Mouse (Mus musculus): ENCODE results near the gene Gcn1l1. TPM values are rescaled to one million over a fixed set of nuclear protein-coding genes. Genes with fewer than 3 reads are reported as not detected.
"Not testable (repeated sequence)": the region's sequence is repeated elsewhere in the genome, so short reads cannot be mapped to it uniquely, and the experiment has no call there.

Gene Gcn1l1
- total RNA-seq, 2 experiments from 2014 or later, result 52.4 to 63.2 TPM

GRCm38 (mm10) chr5:115559237-115560101 lies 5.6 kb upstream of the Gcn1l1 start, which contains the start of gene Rplp0:
Rplp0 (plus strand) TSS chr5:115559467.
- DNase-seq, result peak; percentile 100

- DNase-seq, result no peak
Measured at GRCm38 (mm10) chr5:115560336-115560905, 4.6 kb upstream of the Gcn1l1 start.

GRCm38 (mm10) chr5:115563771-115564585 lies 1.1 kb upstream of the Gcn1l1 start:
- DNase-seq, result no peak

- DNase-seq, result peak; percentile 47
Measured at GRCm38 (mm10) chr5:115565403-115565802, 349 bp downstream of the Gcn1l1 start.

- peak; percentile 63 for DNase-seq
Measured at GRCm38 (mm10) chr5:115568681-115569080, 3.6 kb downstream of the Gcn1l1 start.

GRCm38 (mm10) chr5:115569308-115569707 lies 4.3 kb downstream of the Gcn1l1 start:
- DNase-seq, result no peak

- DNase-seq, result no peak
Measured at GRCm38 (mm10) chr5:115569721-115570120, 4.7 kb downstream of the Gcn1l1 start.

- no peak for DNase-seq
Measured at GRCm38 (mm10) chr5:115571086-115571485, 6.0 kb downstream of the Gcn1l1 start.

- DNase-seq, result peak; percentile 37
Measured at GRCm38 (mm10) chr5:115572679-115573535, 7.9 kb downstream of the Gcn1l1 start.

GRCm38 (mm10) chr5:115574992-115575391 lies 9.9 kb downstream of the Gcn1l1 start:
- peak; percentile 72 for DNase-seq

- not testable (repeated sequence) for DNase-seq
Measured at GRCm38 (mm10) chr5:115577686-115578085, 12.6 kb downstream of the Gcn1l1 start.

- DNase-seq, result no peak
Measured at GRCm38 (mm10) chr5:115578922-115579321, 13.9 kb downstream of the Gcn1l1 start.

- DNase-seq, result no peak
Measured at GRCm38 (mm10) chr5:115579363-115579762, 14.3 kb downstream of the Gcn1l1 start.

- DNase-seq, result peak; percentile 54
Measured at GRCm38 (mm10) chr5:115580229-115581001, 15.4 kb downstream of the Gcn1l1 start.

GRCm38 (mm10) chr5:115581662-115582061 lies 16.6 kb downstream of the Gcn1l1 start:
- no peak for DNase-seq

GRCm38 (mm10) chr5:115585616-115586015 lies 20.6 kb downstream of the Gcn1l1 start:
- DNase-seq, result no peak

GRCm38 (mm10) chr5:115586166-115586565 lies 21.1 kb downstream of the Gcn1l1 start:
- DNase-seq, result no peak

GRCm38 (mm10) chr5:115586780-115587179 lies 21.7 kb downstream of the Gcn1l1 start:
- DNase-seq, result no peak

- no peak for DNase-seq
Measured at GRCm38 (mm10) chr5:115591028-115591427, 26.0 kb downstream of the Gcn1l1 start.

GRCm38 (mm10) chr5:115591506-115591905 lies 26.5 kb downstream of the Gcn1l1 start:
- no peak for DNase-seq

GRCm38 (mm10) chr5:115603561-115603960 lies 38.5 kb downstream of the Gcn1l1 start:
- no peak for DNase-seq

Data from adrenal gland, postnatal 10 days (tissue).